Mouse (Mus musculus): ENCODE data around the gene Lipc.

DNA sequence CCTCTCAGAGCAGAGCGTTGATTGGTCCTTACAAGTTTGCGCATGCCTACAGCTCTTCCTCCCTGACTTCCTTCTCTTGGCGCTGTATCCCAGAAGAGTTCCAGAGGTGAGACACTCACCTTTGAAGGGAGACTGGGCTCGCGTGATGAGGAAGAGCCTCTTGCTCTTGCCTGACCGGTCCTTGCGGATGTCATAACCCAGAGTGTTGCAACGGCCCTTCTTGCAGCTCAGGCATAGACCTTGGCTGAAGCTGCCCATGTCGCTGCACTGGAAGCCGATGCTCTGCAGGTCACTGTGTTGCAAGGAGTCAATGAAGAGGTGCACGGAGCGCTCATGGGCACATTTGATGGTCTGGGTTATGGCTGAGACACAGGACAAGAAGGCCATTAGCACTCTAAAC is 139.5 kb downstream of the Lipc start:
- TF ChIP-seq CTCF (conservative IDR thresholded peaks at IDR 0.05; ENCODE audit: low read length) (no peak), NANOG (IDR thresholded peaks at IDR 0.05; ENCODE audit: borderline replicate concordance, low read length) (no peak), POU5F1 (IDR thresholded peaks at IDR 0.05; ENCODE audit: borderline replicate concordance, low read length) (no peak)

All from E14TG2a.4 (cell line).